Mouse (Mus musculus) erythroblast, embryonic 14.5 days (primary cell): ENCODE measurements at regions not wholly inside any gene's neighbourhood (a gene's known extent, or its start where the extent isn't known, plus 50 kb on each side); places are given as distances from the start of the nearest gene placed in this dataset.

Experiments
- GATA1 ChIP-seq: IDR thresholded peaks from 2 replicates; pipeline ENCODE4 v1.6.1; 2012; ENCODE audit warnings: low read length, inconsistent platforms, mixed read lengths
- TAL1 ChIP-seq: IDR thresholded peaks from 3 replicates; pipeline ENCODE4 v1.6.1; 2012; ENCODE audit warnings: low read length, inconsistent platforms, mixed read lengths

DNA sequence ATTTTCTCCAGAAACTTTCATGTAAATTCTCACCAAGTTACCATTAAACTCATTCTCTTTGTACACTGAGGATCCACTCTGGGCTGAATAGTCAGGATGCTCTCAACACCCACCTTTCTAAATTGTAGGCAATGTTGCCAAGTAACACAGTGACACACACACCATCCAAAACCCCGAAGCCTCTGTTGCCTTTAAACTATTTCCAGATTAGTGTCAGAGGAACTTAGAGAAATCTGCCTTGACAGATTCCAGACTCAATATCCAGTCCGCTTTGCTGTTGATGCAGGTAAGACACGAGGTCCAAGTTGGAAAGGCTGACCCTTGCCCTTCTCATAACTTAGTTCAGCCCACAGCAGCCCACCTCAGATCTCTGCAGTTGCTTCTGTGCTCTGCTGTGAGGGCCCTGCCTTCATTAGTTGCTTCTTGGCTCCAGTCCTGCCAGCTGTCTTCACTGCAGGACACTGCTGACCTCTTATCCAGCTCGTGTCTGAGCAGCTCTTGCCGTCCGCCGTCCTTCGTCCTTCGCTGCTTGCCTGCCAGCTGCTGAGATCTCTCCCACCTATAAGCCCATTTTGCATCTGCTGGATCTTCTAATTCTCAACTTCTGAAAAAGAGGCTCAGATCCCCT is 306.4 kb upstream of the Tbl1xr1 start:
- no peak for TF ChIP-seq GATA1
- no peak for TF ChIP-seq TAL1
